8 mouse cellular contexts compared by ENCODE assay signal in genomic region chr4:130745561-130746306, GRCm38 (mm10). TPM values are rescaled to one million over a fixed set of nuclear protein-coding genes. Genes with fewer than 3 reads are reported as not detected.
DNase-seq lines count a peak whose midpoint lies in the region; ATAC-seq and TF ChIP-seq lines count a peak whose summit lies in the region.

No protein-coding gene starts in this region.

- no peaks in the 10 kb centered on the region for H3K9me3 ChIP-seq in kidney, postnatal 0 days (replicated peaks; ENCODE audit: low read length)
- no peaks in the 10 kb centered on the region for H3K9me3 ChIP-seq in liver, embryonic 16.5 days (replicated peaks; ENCODE audit: control insufficient read depth, low read length)

- H3K27ac ChIP-seq in kidney, postnatal 0 days, result no peak overlapping the region
- no peak overlapping the region for H3K27ac ChIP-seq in liver, embryonic 16.5 days (ENCODE audit: low read length)

- no peak for ATAC-seq in kidney, postnatal 0 days (replicated peaks; ENCODE audit: low FRiP score, low read depth)
- peak; percentile 53 for ATAC-seq in liver, embryonic 16.5 days (ENCODE audit: low read depth)
- ATAC-seq in monocyte, adult 5-6 weeks (replicated peaks; ENCODE audit: insufficient number of reproducible peaks, low FRiP score, low TSS enrichment, poor library complexity, severe bottlenecking), result no peak

- H3K4me2 ChIP-seq in kidney, postnatal 0 days (ENCODE audit: low read length), result no peak overlapping the region
- no peak overlapping the region for H3K4me2 ChIP-seq in liver, embryonic 16.5 days (ENCODE audit: low read depth, low read length)

- peak; percentile 74 for DNase-seq in gastrocnemius, adult 18-20 months (ENCODE audit: low spot score)
- no peak for DNase-seq in gastrocnemius, postnatal 10 days
- peak; percentile 83 for DNase-seq in adrenal gland, adult 2 months
- peak; percentile 38 for DNase-seq in kidney, postnatal 0 days (ENCODE audit: low spot score)
- DNase-seq in cerebellum, postnatal 25 days, result no peak
- no peak for DNase-seq in cerebellum, adult 11 months

- WGBS in kidney, postnatal 0 days, result 52% methylated on average over 5 of the region's 5 CpGs
- WGBS in liver, embryonic 16.5 days (ENCODE audit: insufficient replicate concordance), result 87% methylated on average over 5 of the region's 5 CpGs

- peaks cover 77% of the 10 kb centered on the region for H3K36me3 ChIP-seq in kidney, postnatal 0 days (ENCODE audit: insufficient read depth, low read length)
- peaks cover 81% of the 10 kb centered on the region for H3K36me3 ChIP-seq in liver, embryonic 16.5 days (ENCODE audit: control insufficient read depth, insufficient read depth)

- H3K4me1 ChIP-seq in kidney, postnatal 0 days (replicated peaks; ENCODE audit: insufficient read depth, low read length), result no peaks in the 10 kb centered on the region
- H3K4me1 ChIP-seq in liver, embryonic 16.5 days (ENCODE audit: control insufficient read depth, low read depth, low read length), result no peaks in the 10 kb centered on the region

- TF ChIP-seq CTCF in kidney, postnatal 0 days (IDR thresholded peaks at IDR 0.05; ENCODE audit: low read depth), result no peak

- no peak overlapping the region for H3K9ac ChIP-seq in kidney, postnatal 0 days (ENCODE audit: low read depth, low read length)
- H3K9ac ChIP-seq in liver, embryonic 16.5 days (ENCODE audit: low read depth, low read length), result no peak overlapping the region

- no peaks in the 10 kb centered on the region for H3K27me3 ChIP-seq in kidney, postnatal 0 days (ENCODE audit: insufficient read depth, low read length)
- no peaks in the 10 kb centered on the region for H3K27me3 ChIP-seq in liver, embryonic 16.5 days (ENCODE audit: control insufficient read depth, insufficient read depth, low read depth, low read length)

- no peak overlapping the region for H3K4me3 ChIP-seq in kidney, postnatal 0 days (replicated peaks; ENCODE audit: low read depth, low read length)
- H3K4me3 ChIP-seq in liver, embryonic 16.5 days (ENCODE audit: low read depth, low read length), result no peak overlapping the region

RNA-seq across cellular contexts. Expression of gene Sdc3, which starts 46.6 kb away (rescaled TPM):
- total RNA-seq in gastrocnemius, adult 18-20 months (2021), result 10 to 100 TPM; 10.3 to 10.4 TPM
- total RNA-seq in gastrocnemius, postnatal 10 days (2021), result 10 to 100 TPM; 27.5 to 38.6 TPM
- total RNA-seq in adrenal gland, adult 2 months (2021), result 100 to 1,000 TPM; 324 to 579 TPM
- polyA plus RNA-seq in adrenal gland, adult 2 months (2012; rRNA removed), result 702 and 1,082 TPM in 2 replicates
- polyA plus RNA-seq in kidney, postnatal 0 days (2015; fragmentation: Nextera tagmentation; extraction: Ambion mirVana), result 14.9 and 16.2 TPM in 2 replicates
- polyA plus RNA-seq in liver, embryonic 16.5 days (2015; fragmentation: Nextera tagmentation; extraction: Ambion mirVana), result 9.5 and 12.3 TPM in 2 replicates
- 16.3 to 46.3 TPM (median 22.3 TPM) in 3 replicates for total RNA-seq in monocyte, adult 5-6 weeks (2017)

Comparison
In these comparisons a context has a peak if more than half of its experiments do, and no peak if none do; other contexts are left out.
1. DNase-seq: peak in gastrocnemius, adult 18-20 months (single experiment), adrenal gland, adult 2 months (single experiment) and kidney, postnatal 0 days (single experiment); none in gastrocnemius, postnatal 10 days (single experiment), cerebellum, postnatal 25 days (0 of 2) and cerebellum, adult 11 months (single experiment).